Mouse (Mus musculus): ENCODE results near the gene Exoc6.

- peak; percentile 91 for TF ChIP-seq CTCF (IDR thresholded peaks at IDR 0.05)
- TF ChIP-seq POLR2A (IDR thresholded peaks at IDR 0.05; ENCODE audit: insufficient read depth, low read depth, low read length): no peak
- no peak for TF ChIP-seq EP300 (IDR thresholded peaks at IDR 0.05; ENCODE audit: insufficient read depth, low read depth, low read length)
Observed at GRCm38 (mm10) chr19:37563763-37564162, 13.5 kb downstream of the Exoc6 start.
